Mouse (Mus musculus) hindbrain, embryonic 12.5 days (tissue): ENCODE measurements at regions not wholly inside any gene's neighbourhood (a gene's known extent, or its start where the extent isn't known, plus 50 kb on each side); places are given as distances from the start of the nearest gene placed in this dataset.

Experiments
- ATAC-seq: fragments of 200-750 bp; cut with Nextera tagmentation; 2 replicates; pipeline ENCODE4 v1.8.0; 2017; ENCODE audit warnings: moderate TSS enrichment; ENCODE audit not compliant: low FRiP score
- H3K27ac ChIP-seq: fragments of 300-500 bp; sonication (generic); 2 replicates; pipeline ENCODE4 v1.5.1; 2016; ENCODE audit warnings: mild to moderate bottlenecking
- H3K27me3 ChIP-seq: fragments of 300-500 bp; sonication (generic); 2 replicates; pipeline ENCODE4 v1.6.1; 2016; ENCODE audit warnings: mild to moderate bottlenecking
- H3K36me3 ChIP-seq: fragments of 300-500 bp; sonication (generic); 2 replicates; pipeline ENCODE4 v1.6.1; 2016; ENCODE audit warnings: mild to moderate bottlenecking
- H3K4me1 ChIP-seq: fragments of 300-500 bp; sonication (generic); 2 replicates; pipeline ENCODE4 v1.6.1; 2016
- H3K4me2 ChIP-seq: fragments of 300-500 bp; sonication (generic); replicated peaks from 2 replicates; pipeline ENCODE4 v1.6.1; 2016; ENCODE audit warnings: mild to moderate bottlenecking
- H3K4me3 ChIP-seq: fragments of 300-500 bp; sonication (generic); 2 replicates; pipeline ENCODE4 v1.5.1; 2016; ENCODE audit warnings: mild to moderate bottlenecking
- H3K9ac ChIP-seq: fragments of 300-500 bp; sonication (generic); 2 replicates; pipeline ENCODE4 v1.6.1; 2016; ENCODE audit warnings: mild to moderate bottlenecking, moderate library complexity
- H3K9me3 ChIP-seq: fragments of 300-500 bp; sonication (generic); replicated peaks from 2 replicates; pipeline ENCODE4 v1.6.1; 2016; ENCODE audit warnings: mild to moderate bottlenecking
- WGBS: fragments of 180-500 bp; shearing (Covaris S2); methylation state at CpG from one replicate; pipeline ENCODE4 v1.1.7; 2016; 5-methylcytosine and 5-hydroxymethylcytosine counted together

GRCm38 (mm10) chr10:111558675-111559340 lies 52.7 kb downstream of the Phlda1 start:
- no peak overlapping the region for H3K27ac ChIP-seq
- H3K4me1 ChIP-seq = peaks cover 13% of the 10 kb centered on the region; the same call in 1 of the 2 replicates
- no peak for ATAC-seq
- no peaks in the 10 kb centered on the region for H3K36me3 ChIP-seq
- no peaks in the 10 kb centered on the region for H3K27me3 ChIP-seq
- H3K4me3 ChIP-seq = no peak overlapping the region
- no peaks in the 10 kb centered on the region for H3K9me3 ChIP-seq
- 76% methylated on average over 10 of the region's 10 CpGs for WGBS
- no peak overlapping the region for H3K4me2 ChIP-seq
- no peak overlapping the region for H3K9ac ChIP-seq

GRCm38 (mm10) chr10:111559341-111560246 lies 53.5 kb downstream of the Phlda1 start:
- WGBS = 62% methylated on average over 17 of the region's 17 CpGs
- Histone ChIP-seq H3K4me3 (no peak overlapping the region), H3K27ac (no peak overlapping the region), H3K36me3 (no peaks in the 10 kb centered on the region), H3K9ac (no peak overlapping the region), H3K9me3 (no peaks in the 10 kb centered on the region), H3K4me2 (no peak overlapping the region), H3K4me1 (peaks cover 13% of the 10 kb centered on the region; the same call in 1 of the 2 replicates), H3K27me3 (no peaks in the 10 kb centered on the region)
- ATAC-seq = no peak

GRCm38 (mm10) chr10:111562628-111563027 lies 56.5 kb downstream of the Phlda1 start:
- H3K9me3 ChIP-seq = no peaks in the 10 kb centered on the region
- H3K36me3 ChIP-seq = no peaks in the 10 kb centered on the region
- no peaks in the 10 kb centered on the region for H3K27me3 ChIP-seq
- WGBS = 87% methylated on average over 8 of the region's 8 CpGs
- H3K9ac ChIP-seq = no peak overlapping the region
- H3K4me2 ChIP-seq = no peak overlapping the region
- no peak for ATAC-seq
- no peak overlapping the region for H3K4me3 ChIP-seq
- no peak overlapping the region for H3K27ac ChIP-seq
- H3K4me1 ChIP-seq = peaks cover 13% of the 10 kb centered on the region; the same call in 1 of the 2 replicates

- Histone ChIP-seq H3K9ac (no peak overlapping the region), H3K4me2 (no peak overlapping the region), H3K4me1 (no peaks in the 10 kb centered on the region), H3K36me3 (no peaks in the 10 kb centered on the region), H3K27me3 (no peaks in the 10 kb centered on the region), H3K27ac (peak overlapping the region; percentile 5; the same call in 1 of the 2 replicates), H3K9me3 (no peaks in the 10 kb centered on the region), H3K4me3 (no peak overlapping the region)
- ATAC-seq = peak; percentile 56; the same call in 1 of the 2 replicates
- WGBS = 60% methylated on average over 12 of the region's 12 CpGs
Observed at GRCm38 (mm10) chr10:111566873-111567381, 60.8 kb downstream of the Phlda1 start.

- WGBS = 59% methylated on average over 7 of the region's 7 CpGs
Observed at GRCm38 (mm10) chr10:111570501-111571258, 64.6 kb downstream of the Phlda1 start.

GRCm38 (mm10) chr10:111574231-111574630 lies 68.1 kb downstream of the Phlda1 start:
- no peak for ATAC-seq
- no peak overlapping the region for H3K27ac ChIP-seq
- no peaks in the 10 kb centered on the region for H3K36me3 ChIP-seq
- H3K4me2 ChIP-seq = no peak overlapping the region
- no peak overlapping the region for H3K4me3 ChIP-seq
- 75% methylated on average over 4 of the region's 4 CpGs for WGBS
- no peaks in the 10 kb centered on the region for H3K4me1 ChIP-seq
- H3K9me3 ChIP-seq = no peaks in the 10 kb centered on the region
- H3K27me3 ChIP-seq = no peaks in the 10 kb centered on the region
- H3K9ac ChIP-seq = no peak overlapping the region

More at GRCm38 (mm10) chr10:111570501-111571258, 64.6 kb downstream of the Phlda1 start:
- Histone ChIP-seq H3K4me2 (no peak overlapping the region), H3K27ac (no peak overlapping the region), H3K9me3 (no peaks in the 10 kb centered on the region), H3K4me3 (no peak overlapping the region), H3K36me3 (no peaks in the 10 kb centered on the region), H3K4me1 (no peaks in the 10 kb centered on the region), H3K27me3 (no peaks in the 10 kb centered on the region), H3K9ac (no peak overlapping the region)
- ATAC-seq = no peak

- H3K4me3 ChIP-seq = no peak overlapping the region
- no peak overlapping the region for H3K27ac ChIP-seq
- no peaks in the 10 kb centered on the region for H3K27me3 ChIP-seq
- H3K9ac ChIP-seq = no peak overlapping the region
- 85% methylated on average over 8 of the region's 8 CpGs for WGBS
- H3K9me3 ChIP-seq = no peaks in the 10 kb centered on the region
- H3K4me2 ChIP-seq = no peak overlapping the region
- ATAC-seq = no peak
- no peaks in the 10 kb centered on the region for H3K4me1 ChIP-seq
- no peaks in the 10 kb centered on the region for H3K36me3 ChIP-seq
Observed at GRCm38 (mm10) chr10:111574812-111575211, 68.7 kb downstream of the Phlda1 start.

- Histone ChIP-seq H3K27me3 (no peaks in the 10 kb centered on the region), H3K4me3 (no peak overlapping the region), H3K4me1 (no peaks in the 10 kb centered on the region), H3K9me3 (no peaks in the 10 kb centered on the region), H3K36me3 (no peaks in the 10 kb centered on the region), H3K9ac (no peak overlapping the region), H3K27ac (no peak overlapping the region), H3K4me2 (no peak overlapping the region)
- no peak for ATAC-seq
- WGBS = 68% methylated on average over 5 of the region's 5 CpGs
Observed at GRCm38 (mm10) chr10:111575256-111575655, 69.2 kb downstream of the Phlda1 start.

- no peaks in the 10 kb centered on the region for H3K36me3 ChIP-seq
- H3K4me3 ChIP-seq = no peak overlapping the region
- H3K27me3 ChIP-seq = no peaks in the 10 kb centered on the region; the same call in 1 of the 2 replicates
- 65% methylated on average over 5 of the region's 5 CpGs for WGBS
- H3K9ac ChIP-seq = no peak overlapping the region
- no peak for ATAC-seq
- no peak overlapping the region for H3K4me2 ChIP-seq
- no peaks in the 10 kb centered on the region for H3K4me1 ChIP-seq
- H3K27ac ChIP-seq = no peak overlapping the region
- no peaks in the 10 kb centered on the region for H3K9me3 ChIP-seq
Observed at GRCm38 (mm10) chr10:111575926-111576325, 69.8 kb downstream of the Phlda1 start.

GRCm38 (mm10) chr10:111576395-111577069 lies 70.4 kb downstream of the Phlda1 start:
- WGBS = 84% methylated on average over 10 of the region's 10 CpGs
- H3K9ac ChIP-seq = no peak overlapping the region
- H3K4me3 ChIP-seq = no peak overlapping the region
- H3K9me3 ChIP-seq = no peaks in the 10 kb centered on the region
- H3K27ac ChIP-seq = no peak overlapping the region
- H3K4me2 ChIP-seq = no peak overlapping the region
- no peaks in the 10 kb centered on the region; the same call in 1 of the 2 replicates for H3K27me3 ChIP-seq
- no peaks in the 10 kb centered on the region for H3K36me3 ChIP-seq
- ATAC-seq = no peak
- no peaks in the 10 kb centered on the region for H3K4me1 ChIP-seq

GRCm38 (mm10) chr10:111578536-111578935 lies 72.5 kb downstream of the Phlda1 start:
- no peak overlapping the region for H3K4me2 ChIP-seq
- no peaks in the 10 kb centered on the region for H3K9me3 ChIP-seq
- whole genome bisulfite sequencing = 62% methylated on average over 5 of the region's 5 CpGs
- H3K9ac ChIP-seq = no peak overlapping the region
- ATAC-seq = no peak
- H3K27me3 ChIP-seq = no peaks in the 10 kb centered on the region; the same call in 1 of the 2 replicates
- no peaks in the 10 kb centered on the region for H3K36me3 ChIP-seq
- no peaks in the 10 kb centered on the region for H3K4me1 ChIP-seq
- H3K4me3 ChIP-seq = no peak overlapping the region
- no peak overlapping the region for H3K27ac ChIP-seq
